19 mouse cellular contexts compared by ENCODE assay signal in genomic region chr4:55805255-55806051, GRCm38 (mm10).
DNase-seq lines count a peak whose midpoint lies in the region; ATAC-seq lines count a peak whose summit lies in the region.
"Had no signal": no experiment of that assay in that cellular context is flagged by ENCODE, and none has a peak within 500 bp of the region (broad histone marks: within the 10 kb centered on the region; RNA-seq: fewer than 3 reads in every experiment).

No protein-coding gene starts in this region.

- intact Hi-C loops in heart, postnatal 36 days (cut with DNase I) = no loop called here
- intact Hi-C loops in left cerebral cortex, postnatal 36 days (cut with DNase I) = no loop called here

- peak; percentile 74 for ATAC-seq in megakaryocyte progenitor cell, adult 5-6 weeks (replicated peaks; ENCODE audit: poor library complexity)
- ATAC-seq: forebrain, embryonic 14.5 days had no signal

- peak; percentile 87 for DNase-seq in heart, adult 11 months
- DNase-seq in heart, postnatal 36 days = no peak
- peak; percentile 23 for DNase-seq in lung, postnatal 36 days
- no peak for DNase-seq in lung, adult 18-20 months
- DNase-seq in brain, adult 2 months (ENCODE audit: low read depth, low spot score) = peak; percentile 22
- DNase-seq in frontal cortex, postnatal 10 days (ENCODE audit: low spot score in 2 of 2) = no peak
- DNase-seq in left cerebral cortex, postnatal 36 days (ENCODE audit: low spot score in 2 of 2) = no peak
- DNase-seq: adrenal gland, postnatal 10 days; cerebellum, adult 2 months; cerebellum, postnatal 14 days; embryo, embryonic 11 days; kidney, adult 2 months; kidney, postnatal 36 days; layer of hippocampus, postnatal 36 days; retina, postnatal 1 day; right cerebral cortex, postnatal 14 days; thymus, postnatal 14 days had no signal

Comparison
In these comparisons a context has a peak if more than half of its experiments do, and no peak if none do; other contexts are left out.
1. DNase-seq: peak in heart, adult 11 months (single experiment), lung, postnatal 36 days (single experiment) and brain, adult 2 months (single experiment); none in heart, postnatal 36 days (0 of 2), lung, adult 18-20 months (0 of 2), frontal cortex, postnatal 10 days (0 of 2) and left cerebral cortex, postnatal 36 days (0 of 2).